In genomic region chr3:146474428-146474827, GRCm38 (mm10) we compare ENCODE assay signal across 28 mouse cellular contexts. TPM values are rescaled to one million over a fixed set of nuclear protein-coding genes. Genes with fewer than 3 reads are reported as not detected.
DNase-seq lines count a peak whose midpoint lies in the region; ATAC-seq lines count a peak whose summit lies in the region.
"Had no signal": no experiment of that assay in that cellular context is flagged by ENCODE, and none has a peak within 500 bp of the region (broad histone marks: within the 10 kb centered on the region; RNA-seq: fewer than 3 reads in every experiment).

No protein-coding gene starts in this region.

- no peak overlapping the region for H3K9ac ChIP-seq in forebrain, embryonic 15.5 days (replicated peaks)
- H3K9ac ChIP-seq: embryonic facial prominence, embryonic 13.5 days; forebrain, embryonic 13.5 days; forebrain, postnatal 0 days; hindbrain, embryonic 12.5 days had no signal

- H3K27me3 ChIP-seq in forebrain, embryonic 15.5 days = no peaks in the 10 kb centered on the region
- H3K27me3 ChIP-seq: embryonic facial prominence, embryonic 13.5 days; forebrain, embryonic 13.5 days; hindbrain, embryonic 12.5 days had no signal

- no peaks in the 10 kb centered on the region for H3K36me3 ChIP-seq in forebrain, embryonic 15.5 days
- H3K36me3 ChIP-seq: embryonic facial prominence, embryonic 10.5 days; embryonic facial prominence, embryonic 13.5 days; forebrain, embryonic 10.5 days; hindbrain, embryonic 12.5 days had no signal

- no peak overlapping the region for H3K27ac ChIP-seq in forebrain, embryonic 15.5 days (replicated peaks)
- H3K27ac ChIP-seq: embryonic facial prominence, embryonic 10.5 days; embryonic facial prominence, embryonic 13.5 days; forebrain, embryonic 10.5 days; forebrain, embryonic 13.5 days; gastrocnemius, adult 2 months; hindbrain, embryonic 12.5 days had no signal

- ATAC-seq in forebrain, embryonic 15.5 days (replicated peaks) = no peak
- ATAC-seq: activated CD4-positive, CD25-positive, alpha-beta regulatory T cell, adult 4 months; CD4-positive, CD25-positive, alpha-beta regulatory T cell, adult 4 months; forebrain, embryonic 13.5 days; forebrain, postnatal 0 days; hindbrain, embryonic 16.5 days had no signal

- H3K4me3 ChIP-seq in forebrain, embryonic 15.5 days = no peak overlapping the region
- H3K4me3 ChIP-seq: embryonic facial prominence, embryonic 10.5 days; embryonic facial prominence, embryonic 13.5 days; forebrain, embryonic 10.5 days; forebrain, embryonic 13.5 days; gastrocnemius, adult 2 months; hindbrain, embryonic 12.5 days had no signal

- 94% methylated on average over 3 of the region's 3 CpGs for WGBS in forebrain, embryonic 15.5 days

- peak; percentile 30 for DNase-seq in kidney, adult 11 months
- DNase-seq in kidney, postnatal 14 days = no peak
- DNase-seq in kidney, adult 8-10 months = peak; percentile 35 to 38
- no peak for DNase-seq in kidney, postnatal 4 days
- DNase-seq in 3134 (ENCODE audit: extremely low read depth, insufficient read length, low spot score) = peak; percentile 35
- peak; percentile 68 for DNase-seq in NIH3T3 (ENCODE audit: low read depth)
- no peak for DNase-seq in spleen, adult 12 weeks (ENCODE audit: low spot score)
- DNase-seq: adrenal gland, adult 8-10 months; adrenal gland, postnatal 25 days; cerebellum, adult 11-12 months; cerebellum, adult 8-10 months; cerebellum, postnatal 10 days; cerebellum, postnatal 36 days; embryo, embryonic 11 days; forebrain, postnatal 0 days; gastrocnemius, adult 2 months; gastrocnemius, postnatal 14 days; heart, adult 11 months had no signal

- no peaks in the 10 kb centered on the region for H3K9me3 ChIP-seq in forebrain, embryonic 15.5 days
- H3K9me3 ChIP-seq: embryonic facial prominence, embryonic 10.5 days; embryonic facial prominence, embryonic 13.5 days; forebrain, embryonic 10.5 days; forebrain, embryonic 13.5 days; hindbrain, embryonic 12.5 days had no signal

- H3K4me2 ChIP-seq in forebrain, embryonic 15.5 days (replicated peaks) = no peak overlapping the region
- H3K4me2 ChIP-seq: embryonic facial prominence, embryonic 13.5 days; forebrain, embryonic 13.5 days; heart, embryonic 11.5 days; hindbrain, embryonic 12.5 days had no signal

- no peaks in the 10 kb centered on the region for H3K4me1 ChIP-seq in forebrain, embryonic 15.5 days
- H3K4me1 ChIP-seq: embryonic facial prominence, embryonic 10.5 days; embryonic facial prominence, embryonic 13.5 days; forebrain, embryonic 10.5 days; forebrain, embryonic 13.5 days; hindbrain, embryonic 12.5 days had no signal

RNA-seq across cellular contexts. Expression of gene Ctbs, which starts 24.8 kb away (rescaled TPM):
- 4.0 TPM in 2 replicates for polyA plus RNA-seq in forebrain, embryonic 15.5 days (2015; fragmentation: Nextera tagmentation; extraction: Ambion mirVana)

RNA-seq across cellular contexts. Expression of gene Spata1, which starts 25.1 kb away (rescaled TPM):
- polyA plus RNA-seq in forebrain, embryonic 15.5 days (2015; fragmentation: Nextera tagmentation; extraction: Ambion mirVana) = 6.1 and 6.8 TPM in 2 replicates

RNA-seq across cellular contexts. Expression of gene Gng5, which starts 25.2 kb away (rescaled TPM):
- 415 and 426 TPM in 2 replicates for polyA plus RNA-seq in forebrain, embryonic 15.5 days (2015; fragmentation: Nextera tagmentation; extraction: Ambion mirVana)

RNA-seq across cellular contexts. Expression of gene Rpf1, which starts 46.8 kb away (rescaled TPM):
- 54.7 and 56.2 TPM in 2 replicates for polyA plus RNA-seq in forebrain, embryonic 15.5 days (2015; fragmentation: Nextera tagmentation; extraction: Ambion mirVana)

Comparison
In these comparisons a context has a peak if more than half of its experiments do, and no peak if none do; other contexts are left out.
1. DNase-seq: peak in kidney, adult 11 months (single experiment), kidney, adult 8-10 months (2 of 2), 3134 (single experiment) and NIH3T3 (single experiment); none in kidney, postnatal 14 days (single experiment), kidney, postnatal 4 days (0 of 2) and spleen, adult 12 weeks (single experiment).